Mouse (Mus musculus) inflammation-experienced regulatory T-cells, adult 6 months (primary cell): ENCODE results near the gene Rapgef1. TPM values are rescaled to one million over a fixed set of nuclear protein-coding genes. Genes with fewer than 3 reads are reported as not detected.

ENCODE experiments used
- ATAC-seq: one replicate; pipeline ENCODE4 v1.8.0; 2017
- polyA plus RNA-seq, 3 experiments: library from polyadenylated mRNA; unstranded; fragments of 100-300 nt; shearing (Covaris generic); gene quantifications; one replicate each; pipeline ENCODE4 v1.2.1; 2017

Rapgef1 gene
- polyA plus RNA-seq, 3 experiments from 2014 or later: 26.4 to 37.9 (median 29.7) TPM

DNA sequence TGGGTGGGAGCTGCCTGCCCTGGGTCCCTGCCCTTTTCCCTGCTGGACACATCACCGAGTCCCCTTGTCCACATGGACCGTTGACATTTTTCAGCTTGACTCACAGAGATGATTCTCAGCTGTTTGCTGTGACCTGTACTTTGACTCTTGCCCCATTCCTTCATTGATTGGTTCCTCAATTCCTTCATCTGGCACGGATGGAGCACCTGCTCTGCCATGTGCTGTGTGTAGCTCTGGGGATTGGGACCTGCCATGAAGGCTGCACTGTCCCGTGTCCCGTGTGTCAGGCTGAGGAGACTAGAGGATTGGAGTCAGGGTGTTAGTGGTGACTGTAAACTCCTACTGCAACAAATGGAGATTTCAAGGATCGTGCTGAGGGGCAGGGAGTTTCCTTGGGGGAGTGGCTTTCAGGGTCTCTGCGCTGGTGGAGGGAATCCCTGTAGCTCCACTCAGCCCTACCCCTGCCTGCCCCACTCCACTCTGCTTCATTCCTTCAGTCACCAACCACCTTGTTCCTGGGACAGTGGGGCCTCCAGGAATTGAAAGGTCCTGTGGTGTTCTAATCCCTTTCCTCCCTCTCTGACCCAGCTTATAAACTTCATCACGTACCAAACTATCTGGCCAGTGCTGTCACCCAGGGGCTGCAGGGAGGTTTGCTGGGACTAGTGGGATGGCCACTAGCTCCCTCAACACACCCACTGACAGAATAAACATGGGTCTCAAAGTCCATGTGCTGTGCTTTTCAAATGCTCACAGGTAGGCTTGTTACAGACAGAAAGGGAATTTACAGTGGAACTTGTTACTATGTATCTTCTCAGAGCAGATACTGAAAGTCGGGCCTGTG is 3.9 kb downstream of the Rapgef1 start:
- ATAC-seq: no peak

DNA sequence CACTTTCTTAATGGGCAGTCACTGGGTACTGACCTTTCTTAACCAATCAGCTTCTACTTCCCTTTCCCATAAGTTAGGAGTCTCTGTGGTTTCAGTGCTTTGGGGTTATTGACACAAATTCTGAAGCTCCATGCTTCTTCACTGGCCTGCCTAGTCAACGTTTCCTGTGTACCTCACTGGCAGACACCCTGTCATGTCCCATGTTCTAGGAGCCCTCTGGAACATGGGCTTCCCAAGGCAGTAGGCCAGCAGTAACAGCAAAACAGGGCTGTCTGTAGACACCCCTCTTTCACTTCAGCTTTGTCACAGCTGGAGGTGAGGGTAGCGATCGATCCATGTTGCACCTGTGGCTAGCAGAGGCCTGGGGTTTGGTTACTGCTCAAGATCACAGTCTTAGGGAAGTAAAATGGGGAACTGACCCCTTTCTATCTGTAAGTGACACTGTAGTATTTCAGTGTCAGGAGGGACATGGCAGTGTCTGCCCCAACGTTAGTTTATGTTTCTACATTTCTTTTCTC is 4.6 kb downstream of the Rapgef1 start:
- ATAC-seq: peak; percentile 3

DNA sequence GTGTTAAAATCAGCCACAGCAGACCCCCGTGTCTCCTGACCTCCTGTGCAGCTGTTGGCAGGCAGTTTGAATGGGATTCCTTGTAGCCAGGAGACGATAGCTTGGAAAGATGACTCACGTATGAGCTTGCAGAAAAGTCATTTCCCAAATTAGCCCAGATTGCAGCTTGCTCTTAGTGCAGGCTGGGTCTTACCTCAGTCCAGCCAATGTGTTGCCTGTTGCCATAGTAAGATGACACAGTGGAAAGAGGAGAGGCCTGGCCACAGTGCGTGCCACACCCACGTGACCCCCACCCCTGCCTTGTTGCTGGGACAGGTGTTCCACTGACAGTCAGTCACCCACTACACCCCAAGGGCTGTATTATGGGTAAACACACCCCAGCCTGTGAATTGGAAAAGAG is 5.2 kb downstream of the Rapgef1 start:
- peak; percentile 29 for ATAC-seq

GRCm38 (mm10) chr2:29625573-29626200 is 6.2 kb downstream of the Rapgef1 start:
- ATAC-seq: no peak

DNA sequence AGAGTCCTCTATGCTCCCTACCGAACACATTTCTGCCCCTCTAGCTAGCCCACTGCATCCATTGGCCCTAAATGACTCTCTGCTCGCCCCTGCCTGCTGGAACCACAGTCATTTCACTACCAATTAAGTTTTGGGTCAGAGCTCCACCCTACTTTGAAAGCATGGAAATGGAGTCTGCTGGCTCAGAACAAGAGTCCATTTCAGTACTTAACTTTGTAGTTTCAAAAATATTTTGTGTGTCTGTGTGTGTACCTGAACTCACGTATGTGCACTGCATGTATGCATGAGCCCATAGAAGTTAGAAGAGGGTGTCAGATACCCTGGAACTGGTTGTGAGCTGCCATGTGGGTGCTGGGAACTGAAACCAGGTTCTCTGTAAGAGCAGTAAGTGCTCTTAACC is 7.8 kb downstream of the Rapgef1 start:
- no peak for ATAC-seq

GRCm38 (mm10) chr2:29628186-29628585 is 8.7 kb downstream of the Rapgef1 start:
- no peak for ATAC-seq

DNA sequence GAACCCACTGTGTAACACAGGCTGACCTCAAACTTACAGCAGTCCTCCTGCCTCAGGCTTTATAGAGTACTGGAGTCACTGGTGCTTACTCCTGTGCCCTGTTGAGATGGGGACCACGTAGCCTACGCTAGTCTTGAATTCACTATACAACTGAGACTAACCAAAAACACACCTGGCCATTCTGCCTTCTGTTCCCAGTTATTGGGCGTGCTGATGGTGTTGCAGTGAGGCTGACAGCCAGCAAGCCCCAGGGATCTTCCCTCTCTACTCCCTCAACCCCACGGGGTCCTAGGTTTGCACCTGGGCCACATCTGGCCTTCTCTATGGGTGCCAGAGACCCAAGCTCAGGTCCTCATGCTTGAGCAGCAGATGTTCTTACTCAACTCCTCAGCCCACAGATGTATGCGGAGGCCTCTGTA is 9.3 kb downstream of the Rapgef1 start:
- ATAC-seq: no peak

DNA sequence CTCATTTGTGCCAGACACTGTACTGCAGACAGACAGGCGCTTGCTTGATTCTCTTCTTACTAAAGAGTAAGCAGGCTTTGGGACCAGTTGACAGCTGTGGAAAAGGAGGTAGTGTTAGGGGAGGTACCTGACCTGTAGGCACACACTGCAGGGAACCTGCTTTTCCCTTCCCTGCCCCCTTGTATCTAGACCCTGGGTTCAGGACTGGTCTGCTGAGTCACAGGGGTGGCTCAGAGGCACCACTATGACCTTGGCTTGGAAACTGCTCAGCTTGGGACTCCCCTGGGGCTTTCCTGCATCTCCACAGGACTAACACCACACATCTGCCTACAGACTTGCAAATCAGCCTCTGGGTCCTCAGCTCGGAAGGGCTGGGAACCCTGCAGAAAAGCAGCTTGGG is 9.8 kb downstream of the Rapgef1 start:
- peak; percentile 29 for ATAC-seq

DNA sequence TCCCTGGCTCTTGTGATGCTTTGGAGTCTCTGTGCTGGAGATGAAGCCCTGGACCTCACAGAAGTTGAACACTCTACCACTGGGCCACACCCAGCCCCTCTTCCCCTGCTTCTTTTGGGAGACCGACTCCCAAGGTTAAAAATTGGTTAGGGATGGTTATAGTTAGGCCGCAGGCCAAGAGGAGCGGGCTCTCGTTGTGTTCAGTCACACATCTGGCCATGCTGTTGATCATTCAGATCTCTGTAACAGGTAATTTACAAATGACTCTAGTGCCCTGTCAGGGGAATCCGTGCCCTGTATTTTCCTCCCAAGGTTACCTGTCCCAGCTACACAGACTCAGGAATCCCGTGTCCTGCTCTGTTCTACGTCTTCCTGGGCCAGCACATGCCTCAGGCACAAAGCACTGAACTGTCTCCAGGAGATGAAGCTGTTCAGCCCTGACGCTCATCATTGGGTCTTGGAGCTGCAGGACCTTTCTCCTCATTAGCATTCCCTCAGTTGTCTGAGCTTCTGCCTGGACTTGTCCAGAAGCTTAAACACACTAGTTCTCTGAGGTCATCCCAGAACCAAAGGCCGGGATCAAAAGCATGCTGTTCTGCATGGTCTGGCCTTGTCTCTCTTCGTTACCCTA is 10.7 kb downstream of the Rapgef1 start:
- no peak for ATAC-seq

DNA sequence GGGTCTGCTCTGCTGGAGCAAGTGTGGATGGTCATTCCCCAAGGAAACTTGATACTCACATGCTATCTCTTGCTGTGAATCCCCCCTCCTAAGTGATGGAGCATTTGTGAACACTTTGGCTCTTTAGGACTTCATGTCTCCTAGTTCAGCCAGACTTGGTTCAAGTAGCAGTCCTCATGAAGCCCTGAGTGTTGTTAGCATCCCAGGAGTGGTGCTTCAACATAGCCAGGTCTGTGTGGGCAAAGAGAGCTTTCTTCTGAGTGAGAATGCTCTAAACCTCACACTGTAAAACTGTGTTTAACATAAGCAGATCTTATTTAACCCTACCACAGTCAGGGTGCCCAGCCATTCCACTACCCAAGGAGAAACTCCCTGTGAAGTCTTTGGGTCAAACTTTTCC is 11.5 kb downstream of the Rapgef1 start:
- no peak for ATAC-seq

- peak; percentile 24 for ATAC-seq
These were observed 12.1 kb downstream of the Rapgef1 start for GRCm38 (mm10) chr2:29631564-29632167.

DNA sequence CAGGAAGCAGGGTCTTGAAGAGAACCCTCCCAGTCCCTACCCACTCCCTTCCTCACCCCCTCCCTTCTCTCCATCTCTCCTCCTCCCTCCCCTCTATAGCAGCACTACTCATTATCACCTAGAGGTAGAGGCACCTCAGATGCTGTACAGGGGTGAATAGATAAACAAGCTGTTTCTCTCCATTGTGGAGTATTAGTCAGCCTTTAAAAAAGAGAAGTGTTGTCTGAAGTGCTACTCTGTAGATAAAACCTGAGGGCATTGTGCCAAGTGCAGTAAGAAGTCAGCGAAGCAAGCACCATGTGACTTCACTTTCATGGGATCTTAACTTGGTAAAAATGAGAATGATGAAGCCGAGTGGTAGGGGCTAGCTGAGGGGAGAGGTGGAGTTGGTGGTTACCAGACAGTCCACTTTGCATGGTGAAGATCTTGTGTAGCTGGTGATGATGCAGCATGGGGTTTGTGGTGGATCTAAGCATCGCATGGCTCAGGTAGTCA is 12.7 kb downstream of the Rapgef1 start:
- ATAC-seq: peak; percentile 82

- ATAC-seq: no peak
These were observed 13.6 kb downstream of the Rapgef1 start for GRCm38 (mm10) chr2:29633101-29633554.

DNA sequence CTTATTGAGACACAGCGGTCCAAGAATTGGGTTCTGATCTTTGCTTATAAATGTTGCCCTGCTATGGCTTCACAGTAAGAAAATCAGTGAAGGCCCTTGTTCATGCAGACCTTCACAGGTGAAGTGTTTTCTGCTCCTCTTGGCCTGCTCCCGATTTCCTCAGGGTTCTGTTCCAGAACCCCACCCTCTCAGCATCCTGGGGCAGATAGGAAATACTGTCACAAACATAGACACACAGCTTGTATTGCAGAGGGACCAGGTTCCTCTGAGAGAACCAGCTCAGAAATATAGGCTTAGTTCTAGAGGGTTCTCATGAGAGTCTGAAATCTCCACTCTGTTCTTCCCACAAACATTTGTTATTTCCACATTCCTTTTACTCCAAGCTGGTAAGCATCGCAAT is 14.3 kb downstream of the Rapgef1 start:
- no peak for ATAC-seq

DNA sequence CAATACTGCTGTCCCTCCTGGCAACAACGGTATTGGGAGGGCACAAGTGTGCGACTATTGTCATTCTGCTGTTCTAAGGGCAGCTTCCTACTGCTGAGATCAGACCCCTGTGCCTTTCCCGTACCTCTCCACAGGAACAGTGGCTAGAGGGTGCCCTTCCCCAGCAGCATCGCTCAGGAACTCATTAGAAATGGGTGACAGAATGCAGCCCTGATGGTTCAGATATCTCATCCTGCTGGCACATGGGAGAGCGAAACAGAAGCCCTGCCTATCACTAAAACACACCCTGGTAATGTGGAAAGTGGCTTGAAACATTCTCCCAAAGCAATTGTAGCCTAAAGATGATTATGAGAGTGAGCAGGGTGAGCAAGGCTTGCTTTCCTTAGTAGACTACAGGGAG is 15.0 kb downstream of the Rapgef1 start:
- no peak for ATAC-seq

GRCm38 (mm10) chr2:29635966-29636507 is 16.5 kb downstream of the Rapgef1 start:
- ATAC-seq: no peak

- ATAC-seq: peak; percentile 62
These were observed 18.0 kb downstream of the Rapgef1 start for GRCm38 (mm10) chr2:29637528-29637927.

DNA sequence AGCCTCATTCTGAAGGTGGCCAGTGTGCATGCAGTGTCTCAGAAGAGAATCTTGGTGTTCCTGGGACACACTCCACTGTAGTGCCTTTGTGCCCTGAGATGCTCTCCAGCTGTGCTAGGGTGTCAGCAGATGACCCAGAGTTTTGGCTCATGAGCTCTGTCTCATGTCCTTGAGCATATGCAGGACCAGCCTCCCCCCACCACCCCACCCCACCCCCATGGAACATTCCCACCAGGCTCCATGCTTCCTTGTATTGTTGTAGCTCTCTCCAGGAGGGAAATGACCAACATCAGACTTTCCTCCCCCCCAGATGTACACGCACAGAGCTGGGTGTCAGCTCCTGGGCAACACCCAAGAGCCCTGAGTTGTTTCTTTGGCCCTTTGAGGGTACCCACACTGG is 19.9 kb downstream of the Rapgef1 start:
- no peak for ATAC-seq

- ATAC-seq: no peak
These were observed 20.6 kb downstream of the Rapgef1 start for GRCm38 (mm10) chr2:29639953-29640743.

DNA sequence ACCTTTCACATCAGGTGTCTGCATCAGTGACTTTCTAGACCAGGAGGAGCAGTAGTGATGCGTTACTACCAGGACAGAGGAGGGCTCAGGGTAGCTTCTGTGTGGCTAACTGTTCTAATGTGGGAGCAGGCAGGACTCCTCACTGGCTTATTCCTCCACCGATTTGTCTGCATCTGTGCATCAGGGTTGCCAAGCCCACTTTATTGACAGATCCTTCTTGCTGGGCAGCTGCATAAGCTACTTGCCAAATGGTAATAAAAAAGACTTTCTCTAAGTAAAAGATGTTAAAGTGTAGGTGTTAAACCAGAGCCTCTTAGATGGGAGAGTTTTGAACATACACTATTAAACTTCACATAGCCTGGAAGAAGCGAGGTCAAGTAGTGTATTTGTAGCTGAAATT is 22.2 kb downstream of the Rapgef1 start:
- no peak for ATAC-seq

- no peak for ATAC-seq
These were observed 23.9 kb downstream of the Rapgef1 start for GRCm38 (mm10) chr2:29643418-29643817.
